Mouse (Mus musculus) kidney, adult 18-20 months (tissue): ENCODE data around the gene Rwdd2b.

Experiments used
- DNase-seq: peaks from one replicate; pipeline ENCODE4 v3.0.0; 2021

The Rwdd2b gene

GRCm38 (mm10) chr16:87440184-87440686 lies at the start of gene Rwdd2b:
Rwdd2b (minus strand) TSS chr16:87440573.
- DNase-seq = peak; percentile 96

GRCm38 (mm10) chr16:87488605-87489004 lies 48.2 kb upstream of the Rwdd2b start:
- no peak for DNase-seq

DNA sequence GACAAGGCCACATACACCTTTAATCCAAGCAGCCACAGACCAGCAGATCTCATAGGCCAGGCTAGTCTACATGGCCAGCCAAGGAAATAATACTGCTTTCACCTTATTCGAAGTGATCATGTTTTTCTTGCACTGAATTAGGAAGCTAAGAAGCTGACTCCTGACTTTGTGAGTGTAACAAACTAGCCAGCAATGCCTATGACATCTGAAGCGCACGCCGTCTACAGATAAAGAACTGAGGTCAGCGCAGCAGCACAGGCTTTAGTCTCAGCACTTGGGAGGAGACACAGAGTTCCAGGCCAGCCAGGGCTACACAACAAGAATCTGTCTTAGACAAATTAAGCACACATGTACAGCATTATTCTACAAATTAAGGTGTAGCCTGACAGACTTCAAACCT lies 46.4 kb upstream of the Rwdd2b start:
- DNase-seq = no peak

DNA sequence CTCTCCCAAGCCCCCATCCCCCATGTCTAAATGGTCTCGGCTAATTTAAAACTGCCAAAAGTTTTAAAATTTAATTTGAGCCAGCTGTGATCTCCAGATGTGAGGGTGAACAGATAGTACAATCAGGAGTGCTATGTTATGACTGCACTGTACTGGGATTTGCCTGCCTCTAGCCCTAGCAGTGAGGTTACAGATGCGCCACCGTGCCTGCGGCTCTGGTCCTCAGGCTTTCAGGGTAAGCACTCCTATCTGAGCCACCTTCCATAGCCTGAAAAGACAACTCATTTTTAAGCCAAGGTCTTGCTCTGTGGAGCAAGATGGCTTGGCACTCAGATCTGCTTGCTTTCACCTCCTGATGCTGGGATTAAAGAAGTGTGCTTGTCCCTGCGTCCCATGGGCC lies 44.0 kb upstream of the Rwdd2b start:
- DNase-seq = no peak

DNA sequence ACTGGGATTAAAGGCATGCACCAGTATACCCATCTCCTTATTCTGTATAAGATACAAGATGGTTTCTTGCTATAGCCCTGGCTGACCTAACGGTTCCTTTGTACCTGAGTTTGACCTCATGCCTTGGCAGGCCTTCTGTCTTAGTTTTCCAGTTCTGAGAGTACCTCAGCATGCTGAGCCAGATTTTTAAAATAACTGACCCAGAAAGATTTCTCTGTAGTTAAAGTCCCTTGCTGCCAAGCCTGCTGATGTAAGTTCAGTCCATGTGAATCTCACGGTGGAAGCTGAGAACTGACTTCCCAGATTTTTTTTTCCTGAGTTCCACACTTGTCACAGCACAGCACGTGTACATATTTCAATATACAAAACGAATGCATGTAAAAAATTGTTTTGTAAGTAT lies 30.2 kb upstream of the Rwdd2b start:
- DNase-seq = no peak

DNA sequence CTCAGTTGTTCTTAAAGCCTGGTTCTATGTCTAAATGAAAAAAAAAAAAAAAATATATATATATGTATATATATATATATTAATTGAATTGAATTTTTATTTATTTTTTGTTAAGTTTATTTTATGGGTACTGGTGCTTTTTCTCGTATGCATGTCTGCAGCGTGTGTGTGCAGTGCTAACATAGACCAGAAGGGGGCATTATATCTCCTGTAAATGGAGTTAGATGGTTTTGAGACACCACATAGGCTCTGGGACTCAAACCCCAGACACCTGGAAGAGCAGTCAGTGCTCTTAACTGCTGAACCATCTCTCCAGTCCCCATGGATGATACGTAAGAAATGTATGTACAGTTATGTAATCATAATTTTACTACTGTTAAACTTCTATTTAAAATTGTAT lies 18.4 kb upstream of the Rwdd2b start:
- DNase-seq = no peak

GRCm38 (mm10) chr16:87455180-87455611 lies 14.8 kb upstream of the Rwdd2b start:
- no peak for DNase-seq

DNA sequence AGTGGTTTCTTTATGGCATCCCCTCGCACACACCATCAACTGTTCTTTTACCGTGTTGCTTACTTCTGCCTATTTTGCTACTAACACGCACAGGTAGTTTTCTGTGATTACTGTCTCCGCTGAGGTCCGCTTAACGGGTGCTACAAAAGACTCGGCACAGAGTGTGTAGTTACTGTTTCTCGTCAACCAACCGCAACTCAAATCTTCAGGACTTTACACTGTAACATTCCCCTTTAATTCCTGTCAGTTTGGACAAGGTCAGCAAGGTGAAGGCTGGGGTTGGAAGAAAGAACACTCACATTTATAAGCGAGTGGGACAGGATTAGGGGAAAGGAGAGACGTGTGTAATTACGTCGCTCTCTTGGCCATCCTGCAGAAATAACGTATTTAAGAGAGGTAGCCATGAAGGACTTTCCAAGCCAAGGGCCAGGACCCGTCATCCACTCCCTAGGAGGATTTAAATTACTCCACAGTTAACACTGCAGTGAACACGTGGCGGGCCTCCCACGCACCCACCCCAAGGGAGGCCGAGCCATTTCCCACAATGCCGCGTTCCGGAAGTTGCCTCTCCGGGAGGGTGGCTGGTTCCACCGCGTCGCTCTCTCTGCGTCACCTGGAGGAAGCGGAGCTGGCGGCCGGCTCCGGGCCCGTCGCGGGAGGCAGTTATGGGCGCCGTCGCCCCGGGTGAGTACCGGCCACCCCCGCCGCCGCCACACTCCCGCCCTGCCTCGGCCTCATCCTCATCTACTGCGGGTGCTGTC lies 14.2 kb upstream of the Rwdd2b start, which contains the start of gene Usp16:
Usp16 (plus strand) TSS at position 285 of the 761 bp plus-strand sequence.
- DNase-seq = peak; percentile 92

DNA sequence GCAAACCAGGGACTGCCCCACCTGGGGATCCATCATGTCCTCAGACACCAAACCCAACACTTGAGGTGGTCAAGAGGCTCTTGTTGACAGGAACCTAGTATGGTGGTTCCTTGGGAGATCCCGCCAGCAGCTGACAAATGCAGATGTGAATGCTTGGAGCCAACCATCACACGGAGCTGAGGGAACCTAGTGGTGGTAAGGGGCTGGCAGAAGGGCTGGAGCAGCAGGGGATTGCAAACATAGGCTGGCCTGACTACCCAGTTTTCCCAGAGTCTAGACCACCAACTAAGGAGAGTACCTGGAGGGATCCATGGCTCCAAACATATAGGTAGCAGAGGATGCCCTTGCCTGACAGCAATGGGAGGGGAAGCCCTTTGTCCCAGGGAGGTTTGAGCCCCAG lies 12.9 kb upstream of the Rwdd2b start:
- DNase-seq = no peak

- DNase-seq = no peak
Measured at GRCm38 (mm10) chr16:87445528-87445927, 5.2 kb upstream of the Rwdd2b start.

DNA sequence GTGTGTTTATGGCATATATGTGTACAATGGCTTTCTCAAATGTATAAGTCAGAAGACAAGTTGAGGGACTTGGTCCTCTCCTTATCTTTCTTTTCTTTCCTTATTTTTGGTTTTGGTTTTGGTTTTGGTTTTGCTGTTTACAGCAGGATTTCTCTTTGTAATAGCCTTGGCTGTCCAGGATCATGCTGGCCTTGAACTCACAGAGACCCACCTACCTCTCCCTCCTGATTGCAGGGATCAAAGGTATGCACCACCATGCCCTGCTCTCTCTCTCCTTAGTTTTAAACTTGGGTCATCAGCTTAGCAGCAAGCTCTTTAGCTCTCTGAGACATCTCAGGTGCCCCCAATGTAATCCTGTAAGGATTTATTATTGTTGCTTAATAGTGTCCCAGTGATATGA lies 4.7 kb upstream of the Rwdd2b start:
- no peak for DNase-seq

DNA sequence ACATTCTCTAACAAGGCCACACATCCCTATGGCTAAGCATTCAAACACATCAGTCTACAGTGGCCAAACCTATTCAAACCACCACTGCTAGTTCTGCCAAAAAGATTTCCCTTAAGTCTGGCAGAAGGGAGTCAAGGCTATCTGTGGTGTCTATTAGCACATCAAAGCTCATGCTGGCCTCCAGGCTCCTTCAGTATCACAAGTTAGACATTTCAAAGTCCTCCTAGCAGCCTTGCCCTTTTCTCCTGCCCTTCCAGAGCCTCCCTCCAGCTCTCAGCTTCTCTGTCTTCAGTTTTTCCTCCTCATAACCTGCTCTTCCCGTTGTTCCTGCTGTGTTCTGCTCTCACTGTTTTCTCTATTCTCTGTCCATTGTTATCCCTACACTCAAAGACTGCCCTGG lies 3.7 kb upstream of the Rwdd2b start:
- DNase-seq = no peak

DNA sequence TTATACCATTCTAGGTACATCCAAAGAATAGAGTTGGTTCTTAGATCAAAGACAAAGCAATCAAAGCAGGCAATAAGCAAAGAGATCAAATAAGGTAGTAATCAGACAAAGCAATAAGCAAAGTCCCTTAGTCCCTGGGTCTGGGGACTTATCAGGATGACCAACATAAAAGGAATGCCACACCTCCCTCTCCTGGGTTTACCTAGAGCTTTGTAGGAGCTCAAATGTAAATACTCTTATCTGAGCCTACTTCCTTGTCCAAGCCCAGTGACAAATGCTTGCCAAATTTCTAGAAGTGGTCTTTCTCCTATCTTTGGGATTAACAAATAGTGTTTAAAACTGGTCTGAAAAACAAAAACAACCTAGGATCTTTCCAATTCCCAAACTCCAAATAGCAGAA lies 2.9 kb upstream of the Rwdd2b start:
- no peak for DNase-seq

- DNase-seq = no peak
Measured at GRCm38 (mm10) chr16:87442291-87442690, 1.9 kb upstream of the Rwdd2b start.

- DNase-seq = peak; percentile 34
Measured at GRCm38 (mm10) chr16:87441089-87441488, 716 bp upstream of the Rwdd2b start.

- DNase-seq = no peak
Measured at GRCm38 (mm10) chr16:87438697-87439096, 1.7 kb downstream of the Rwdd2b start.

- no peak for DNase-seq
Measured at GRCm38 (mm10) chr16:87437096-87437495, 3.3 kb downstream of the Rwdd2b start.

DNA sequence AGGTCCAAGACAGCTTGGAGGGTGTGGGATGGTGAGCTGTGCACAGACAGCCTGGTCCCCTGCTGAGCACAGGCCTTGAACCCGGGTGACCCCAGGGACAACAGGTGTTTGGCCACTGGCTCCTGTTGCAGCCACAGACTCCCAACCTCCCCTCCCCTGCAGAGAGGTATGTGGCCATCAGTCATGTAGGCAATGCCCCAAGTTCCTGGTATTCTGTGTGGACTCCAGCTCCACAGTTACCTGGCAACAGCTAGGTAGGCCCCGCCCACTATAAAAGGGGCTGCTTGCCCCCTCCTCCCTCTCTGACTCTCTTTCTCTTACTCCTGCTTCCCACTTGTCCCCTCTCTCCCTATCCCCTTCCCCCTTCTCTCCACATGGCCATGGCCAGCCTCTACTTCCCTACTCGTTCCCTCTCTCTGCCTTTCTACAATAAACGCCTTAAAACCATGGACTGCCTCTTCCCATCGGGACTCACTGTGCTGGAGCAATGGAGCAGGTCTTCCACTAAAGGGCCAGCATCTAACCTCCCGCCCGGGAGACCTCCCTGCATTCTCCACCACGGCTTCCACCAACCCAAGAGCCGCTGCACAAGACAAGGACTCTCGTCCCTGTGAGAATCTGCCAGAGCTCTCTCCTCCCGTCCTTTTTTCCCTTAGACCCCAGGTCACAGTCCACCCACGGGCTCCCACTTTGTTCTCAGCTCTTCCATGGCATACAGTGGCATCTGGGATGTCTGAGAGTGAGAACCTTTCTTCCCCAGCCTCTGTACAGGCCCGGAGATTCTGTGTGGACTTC lies 4.8 kb downstream of the Rwdd2b start:
- no peak for DNase-seq

GRCm38 (mm10) chr16:87434946-87435345 lies 5.4 kb downstream of the Rwdd2b start:
- DNase-seq = peak; percentile 27

DNA sequence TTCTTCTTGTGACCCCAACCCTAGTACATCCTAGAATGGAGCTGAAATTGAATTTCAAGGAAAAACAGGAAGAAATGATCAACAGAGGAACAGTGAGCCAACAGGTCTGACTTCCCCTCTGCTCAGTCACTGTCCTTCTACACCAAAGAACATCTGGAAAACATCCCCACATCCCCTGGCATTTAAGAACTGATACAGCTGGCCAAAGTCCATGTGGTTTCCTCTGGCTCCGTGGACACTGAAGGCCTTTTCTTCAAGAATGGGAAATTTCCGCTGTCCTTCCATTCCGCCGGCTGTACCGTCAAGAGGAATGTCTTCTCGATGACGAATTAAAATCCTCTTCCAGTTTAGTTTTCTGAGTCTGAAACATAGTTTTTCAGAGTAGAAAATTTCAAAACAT lies 6.1 kb downstream of the Rwdd2b start:
- DNase-seq = no peak

- DNase-seq = peak; percentile 98
Measured at GRCm38 (mm10) chr16:87432033-87432814, 8.1 kb downstream of the Rwdd2b start, which contains the start of gene Ltn1. Ltn1 (minus strand) TSS chr16:87432612.

DNA sequence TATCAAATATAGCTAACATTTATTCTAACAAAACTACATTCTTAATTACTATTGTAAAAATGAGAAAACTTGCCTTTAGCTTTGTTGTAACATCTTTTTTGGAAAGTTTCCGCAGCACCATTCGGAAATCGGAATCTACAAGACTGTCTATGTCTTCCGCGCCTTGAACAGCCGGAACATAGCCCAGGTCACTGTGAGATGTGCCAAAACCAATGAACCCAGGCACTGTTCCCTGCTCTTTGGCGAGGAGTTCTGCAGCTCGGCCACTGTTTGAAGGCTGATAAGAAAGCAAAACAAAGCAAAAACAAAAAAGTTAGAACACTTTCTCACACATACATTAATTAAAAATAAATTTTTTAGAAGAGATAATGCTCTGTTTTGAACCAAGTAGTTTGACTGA lies 12.9 kb downstream of the Rwdd2b start:
- no peak for DNase-seq

GRCm38 (mm10) chr16:87420662-87421061 lies 19.7 kb downstream of the Rwdd2b start:
- DNase-seq = no peak
